Mouse (Mus musculus): Measurements from ENCODE around the gene Sigirr. TPM values are rescaled to one million over a fixed set of nuclear protein-coding genes. Genes with fewer than 3 reads are reported as not detected.
A peak's percentile ranks its signal among the peaks of the same experiment; 100 is the strongest.

Sigirr gene
- polyA plus RNA-seq, 1 experiment: 3.9 TPM

- Histone ChIP-seq H3K27me3 (ENCODE audit: control insufficient read depth, insufficient read depth, low read length) (no peaks in the 10 kb centered on the region), H3K36me3 (ENCODE audit: control insufficient read depth, insufficient read depth, low read length) (no peaks in the 10 kb centered on the region), H3K27ac (ENCODE audit: control insufficient read depth, insufficient read depth, low read depth, low read length) (no peak overlapping the region), H3K4me1 (ENCODE audit: control insufficient read depth, insufficient read depth, low read length) (peaks cover 3% of the 10 kb centered on the region; the same call in 1 of the 2 replicates), H3K4me3 (ENCODE audit: control insufficient read depth, low read depth, low read length) (no peak overlapping the region)
- TF ChIP-seq CTCF (IDR thresholded peaks at IDR 0.05; ENCODE audit: control insufficient read depth, insufficient read depth, insufficient replicate concordance, low read depth, low read length) (no peak), POLR2A (IDR thresholded peaks at IDR 0.05; ENCODE audit: control insufficient read depth, low read depth, low read length) (no peak)
Measured at GRCm38 (mm10) chr7:141042539-141042938, 57.8 kb downstream of the Sigirr start.

- Histone ChIP-seq H3K4me3 (ENCODE audit: control insufficient read depth, low read depth, low read length) (no peak overlapping the region), H3K27ac (ENCODE audit: control insufficient read depth, insufficient read depth, low read depth, low read length) (0 out of 2 replicates have a peak overlapping the region, but pooled peaks have one; percentile 23), H3K4me1 (ENCODE audit: control insufficient read depth, insufficient read depth, low read length) (peaks cover 3% of the 10 kb centered on the region; the same call in 1 of the 2 replicates), H3K36me3 (ENCODE audit: control insufficient read depth, insufficient read depth, low read length) (no peaks in the 10 kb centered on the region), H3K27me3 (ENCODE audit: control insufficient read depth, insufficient read depth, low read length) (no peaks in the 10 kb centered on the region)
- TF ChIP-seq POLR2A (IDR thresholded peaks at IDR 0.05; ENCODE audit: control insufficient read depth, low read depth, low read length) (no peak), CTCF (IDR thresholded peaks at IDR 0.05; ENCODE audit: control insufficient read depth, insufficient read depth, insufficient replicate concordance, low read depth, low read length) (no peak)
Measured at GRCm38 (mm10) chr7:141041661-141042060, 58.7 kb downstream of the Sigirr start.

Other genes with a start within 250 kb of the Sigirr start
- gene Gm45785, start 244.2 kb downstream of the Sigirr start, polyA plus RNA-seq (2012; rRNA removed): not detected in 2 replicates
- gene Ric8a, start 243.6 kb downstream of the Sigirr start, polyA plus RNA-seq (2012; rRNA removed): 33.7 and 34.5 TPM in 2 replicates
- 20.8 and 22.9 TPM in 2 replicates for gene Bet1l, start 243.0 kb downstream of the Sigirr start, polyA plus RNA-seq (2012; rRNA removed)
- gene Psmd13, start 218.6 kb downstream of the Sigirr start, polyA plus RNA-seq (2012; rRNA removed): 74.8 and 77.4 TPM in 2 replicates
- 78.9 and 86.0 TPM in 2 replicates for gene Sirt3, start 218.3 kb downstream of the Sigirr start, polyA plus RNA-seq (2012; rRNA removed)
- not detected in 2 replicates for gene Cox8b, start 200.1 kb downstream of the Sigirr start, polyA plus RNA-seq (2012; rRNA removed)
- 0.08 and 0.23 TPM in 2 replicates for gene Nlrp6, start 179.7 kb downstream of the Sigirr start, polyA plus RNA-seq (2012; rRNA removed)
- 2.0 and 2.4 TPM in 2 replicates for gene Pgghg, start 159.2 kb downstream of the Sigirr start, polyA plus RNA-seq (2012; rRNA removed)
- 0.15 TPM in 1 of 2 replicates, not detected in the other for gene Ifitm5, start 150.3 kb downstream of the Sigirr start, polyA plus RNA-seq (2012; rRNA removed)
- not detected in 2 replicates for gene Gm45717, start 144.6 kb downstream of the Sigirr start, polyA plus RNA-seq (2012; rRNA removed)
- gene Ifitm2, start 144.6 kb downstream of the Sigirr start, polyA plus RNA-seq (2012; rRNA removed): 39.0 and 51.4 TPM in 2 replicates
- 3.0 and 6.9 TPM in 2 replicates for gene Ifitm1, start 133.4 kb downstream of the Sigirr start, polyA plus RNA-seq (2012; rRNA removed)
- gene Ifitm3, start 89.8 kb downstream of the Sigirr start, polyA plus RNA-seq (2012; rRNA removed): 15.2 and 23.0 TPM in 2 replicates
- gene Ifitm6, start 82.6 kb downstream of the Sigirr start, polyA plus RNA-seq (2012; rRNA removed): 0.19 and 0.48 TPM in 2 replicates
- not detected in 2 replicates for gene Gm17387, start 71.4 kb downstream of the Sigirr start, polyA plus RNA-seq (2012; rRNA removed)
- 18.0 and 23.7 TPM in 2 replicates for gene B4galnt4, start 39.5 kb downstream of the Sigirr start, polyA plus RNA-seq (2012; rRNA removed)
- gene Pkp3, start 22.4 kb downstream of the Sigirr start, polyA plus RNA-seq (2012; rRNA removed): 0.83 and 0.84 TPM in 2 replicates
- 0.30 and 0.32 TPM in 2 replicates for gene Ano9, start 17.2 kb upstream of the Sigirr start, polyA plus RNA-seq (2012; rRNA removed)
- 329 and 346 TPM in 2 replicates for gene Ptdss2, start 21.8 kb upstream of the Sigirr start, polyA plus RNA-seq (2012; rRNA removed)
- gene Rnh1, start 72.3 kb upstream of the Sigirr start, polyA plus RNA-seq (2012; rRNA removed): 16.6 and 16.7 TPM in 2 replicates
- 41.6 and 46.6 TPM in 2 replicates for gene Hras, start 93.4 kb upstream of the Sigirr start, polyA plus RNA-seq (2012; rRNA removed)
- gene Lrrc56, start 93.6 kb upstream of the Sigirr start, polyA plus RNA-seq (2012; rRNA removed): 131 and 140 TPM in 2 replicates
- gene Lmntd2, start 113.5 kb upstream of the Sigirr start, polyA plus RNA-seq (2012; rRNA removed): 216 and 222 TPM in 2 replicates
- 33.5 and 41.7 TPM in 2 replicates for gene Rassf7, start 115.3 kb upstream of the Sigirr start, polyA plus RNA-seq (2012; rRNA removed)
- gene Phrf1, start 128.2 kb upstream of the Sigirr start, polyA plus RNA-seq (2012; rRNA removed): 17.6 and 19.0 TPM in 2 replicates
- gene Irf7, start 165.9 kb upstream of the Sigirr start, polyA plus RNA-seq (2012; rRNA removed): 2.3 and 2.4 TPM in 2 replicates
- gene Cdhr5, start 176.2 kb upstream of the Sigirr start, polyA plus RNA-seq (2012; rRNA removed): 0.76 and 0.91 TPM in 2 replicates
- gene Sct, start 178.6 kb upstream of the Sigirr start, polyA plus RNA-seq (2012; rRNA removed): 6.4 and 8.6 TPM in 2 replicates
- gene Drd4, start 191.4 kb upstream of the Sigirr start, polyA plus RNA-seq (2012; rRNA removed): 11.5 and 13.0 TPM in 2 replicates
- gene Deaf1, start 227.1 kb upstream of the Sigirr start, polyA plus RNA-seq (2012; rRNA removed): 8.3 and 9.1 TPM in 2 replicates
- 42.3 and 44.2 TPM in 2 replicates for gene Tmem80, start 227.2 kb upstream of the Sigirr start, polyA plus RNA-seq (2012; rRNA removed)
- 4.7 and 5.3 TPM in 2 replicates for gene Eps8l2, start 238.3 kb upstream of the Sigirr start, polyA plus RNA-seq (2012; rRNA removed)

All from testis, adult 2 months (tissue).